Mouse (Mus musculus) liver, postnatal 0 days (tissue): Measurements from ENCODE around the gene Socs4.

ENCODE experiments used
- CTCF ChIP-seq: sonication (generic); IDR thresholded peaks from 2 replicates; pipeline ENCODE4 v1.5.1; 2016; ENCODE audit warnings: antibody characterized with exemption, low read depth
- EP300 ChIP-seq: IDR thresholded peaks from 2 replicates; pipeline ENCODE4 v1.6.1; 2016; ENCODE audit warnings: antibody characterized with exemption, low read depth, mild to moderate bottlenecking

DNA sequence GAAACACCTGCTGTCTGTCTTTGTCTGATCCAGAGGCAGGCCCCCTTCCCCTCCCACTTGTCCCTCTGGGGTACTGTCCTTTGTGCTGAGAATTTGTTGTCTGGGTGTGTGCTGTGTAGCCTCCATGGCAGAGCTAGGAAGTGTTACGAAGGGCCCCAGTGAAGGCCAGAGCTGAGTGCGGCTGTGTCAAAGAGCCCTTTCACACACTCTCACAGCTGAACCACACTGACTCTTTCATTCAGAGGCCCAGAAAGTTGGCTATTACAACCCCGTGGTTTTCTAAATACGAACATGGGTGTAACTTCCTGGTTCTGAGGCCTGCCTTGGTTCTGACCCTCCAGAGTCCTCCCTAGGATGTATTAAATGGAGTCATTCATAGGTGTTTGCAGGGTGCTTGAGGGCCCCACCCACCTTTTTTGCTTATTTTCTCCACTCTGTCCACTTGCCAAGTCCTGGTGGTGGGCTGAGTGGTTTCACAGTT lies 65.1 kb downstream of the Socs4 start:
- TF ChIP-seq EP300 (no peak), CTCF (no peak)
